Mouse (Mus musculus) intestine, embryonic 15.5 days (tissue): Measurements from ENCODE around the gene Fgf2. TPM values are rescaled to one million over a fixed set of nuclear protein-coding genes. Genes with fewer than 3 reads are reported as not detected.

Experiments
- ATAC-seq: fragments of 200-750 bp; cut with Nextera tagmentation; 2 replicates; pipeline ENCODE4 v1.8.0; 2017; ENCODE audit warnings: moderate TSS enrichment, moderate library complexity
- H3K27ac ChIP-seq: fragments of 300-500 bp; sonication (generic); 2 replicates; pipeline ENCODE4 v1.5.1; 2015; ENCODE audit warnings: mild to moderate bottlenecking, inconsistent platforms
- H3K27me3 ChIP-seq: fragments of 300-500 bp; sonication (generic); replicated peaks from 2 replicates; pipeline ENCODE4 v1.6.1; 2015; ENCODE audit warnings: inconsistent platforms
- H3K36me3 ChIP-seq: fragments of 300-500 bp; sonication (generic); 2 replicates; pipeline ENCODE4 v1.6.1; 2015; ENCODE audit warnings: inconsistent platforms
- H3K4me1 ChIP-seq: fragments of 300-500 bp; sonication (generic); replicated peaks from 2 replicates; pipeline ENCODE4 v1.6.1; 2015; ENCODE audit warnings: inconsistent platforms
- H3K4me2 ChIP-seq: fragments of 300-500 bp; sonication (generic); replicated peaks from 2 replicates; pipeline ENCODE4 v1.6.1; 2015; ENCODE audit warnings: mild to moderate bottlenecking, inconsistent platforms
- H3K4me3 ChIP-seq: fragments of 300-500 bp; sonication (generic); replicated peaks from 2 replicates; pipeline ENCODE4 v1.5.1; 2015; ENCODE audit warnings: inconsistent platforms
- H3K9ac ChIP-seq: fragments of 300-500 bp; sonication (generic); 2 replicates; pipeline ENCODE4 v1.6.1; 2015; ENCODE audit warnings: inconsistent platforms
- H3K9me3 ChIP-seq: fragments of 300-500 bp; sonication (generic); 2 replicates; pipeline ENCODE4 v1.6.1; 2016; ENCODE audit warnings: inconsistent platforms
- WGBS: fragments of 180-500 bp; shearing (Covaris S2); methylation state at CpG from one replicate; pipeline ENCODE4 v1.1.7; 2015; 5-methylcytosine and 5-hydroxymethylcytosine counted together
- polyA plus RNA-seq: library from polyadenylated mRNA; unstranded; fragments of >200 nt; fragmentation: Nextera tagmentation; extraction: Ambion mirVana; gene quantifications from 2 replicates; pipeline ENCODE4 v1.2.1, GENCODE M21; 2015

Gene Fgf2
- 1.7 and 2.5 TPM in 2 replicates for polyA plus RNA-seq

DNA sequence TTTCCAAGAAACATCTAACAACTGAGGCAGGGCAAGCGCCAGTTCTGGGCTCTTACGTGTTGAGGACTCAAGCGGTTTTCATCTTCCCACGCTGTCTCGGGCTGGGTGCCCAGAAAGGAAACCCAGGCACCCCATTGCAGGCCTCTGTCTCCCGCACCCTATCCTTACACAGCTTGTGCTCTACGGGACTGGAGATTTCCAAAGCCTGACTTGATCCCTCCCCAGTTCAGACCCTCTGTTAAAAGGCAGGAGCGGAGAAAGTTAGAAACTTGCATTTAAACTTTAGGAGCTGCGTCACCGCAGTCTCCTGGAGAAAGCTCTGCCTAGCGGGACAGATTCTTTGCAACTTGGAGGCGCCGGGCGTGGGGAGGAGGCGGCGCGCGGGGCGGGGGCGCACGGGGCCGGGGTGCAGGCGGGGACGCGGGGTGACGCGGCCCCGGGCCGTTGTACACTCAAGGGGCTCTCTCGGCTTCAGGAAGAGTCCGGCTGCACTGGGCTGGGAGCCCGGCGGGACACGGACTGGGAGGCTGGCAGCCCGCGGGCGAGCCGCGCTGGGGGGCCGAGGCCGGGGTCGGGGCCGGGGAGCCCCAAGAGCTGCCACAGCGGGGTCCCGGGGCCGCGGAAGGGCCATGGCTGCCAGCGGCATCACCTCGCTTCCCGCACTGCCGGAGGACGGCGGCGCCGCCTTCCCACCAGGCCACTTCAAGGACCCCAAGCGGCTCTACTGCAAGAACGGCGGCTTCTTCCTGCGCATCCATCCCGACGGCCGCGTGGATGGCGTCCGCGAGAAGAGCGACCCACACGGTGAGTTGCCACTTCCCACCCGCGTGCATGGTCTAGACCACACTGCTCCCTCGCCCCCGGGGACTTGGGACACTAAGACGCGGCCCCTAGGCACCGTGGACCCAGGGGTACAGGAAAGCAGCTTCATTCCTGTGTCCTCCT is at the start of gene Fgf2:
Fgf2 (plus strand) TSS at position 126 of the 945 bp plus-strand sequence.
- H3K4me1 ChIP-seq, result peaks cover 13% of the 10 kb centered on the region
- H3K27me3 ChIP-seq, result peaks cover 13% of the 10 kb centered on the region
- WGBS, result under 1% methylated on average over 75 of the region's 75 CpGs
- H3K4me3 ChIP-seq, result peak within 1 kb of the TSS; percentile 74
- no peak within 1 kb of the TSS for H3K27ac ChIP-seq
- H3K4me2 ChIP-seq, result peak within 1 kb of the TSS; percentile 99
- H3K36me3 ChIP-seq, result no peaks in the 10 kb centered on the region
- H3K9me3 ChIP-seq, result no peaks in the 10 kb centered on the region
- ATAC-seq, result peak; percentile 73
- peak within 1 kb of the TSS; percentile 73 for H3K9ac ChIP-seq

DNA sequence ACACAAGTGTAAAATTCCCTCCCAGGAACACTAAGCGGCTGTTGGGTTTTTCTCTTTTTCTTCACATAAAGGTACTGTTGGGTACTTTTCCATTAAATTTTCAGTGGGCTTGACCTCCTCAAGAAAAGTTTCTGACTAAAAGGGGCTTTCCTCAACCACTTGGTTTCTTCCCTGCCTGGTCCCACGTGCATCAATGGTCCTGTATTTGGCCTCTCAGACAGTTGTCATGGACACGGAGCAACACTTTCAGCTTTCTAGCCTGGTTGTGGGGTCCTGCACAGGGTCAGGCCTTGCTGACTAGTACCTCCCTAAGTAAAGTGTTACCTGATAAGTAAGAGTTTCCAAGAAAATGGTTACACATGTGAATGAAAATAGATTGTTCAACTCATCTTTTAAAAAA is 48.7 kb upstream of the Fgf2 start:
- ATAC-seq, result no peak
- H3K36me3 ChIP-seq, result no peaks in the 10 kb centered on the region
- no peak overlapping the region for H3K4me3 ChIP-seq
- no peak overlapping the region for H3K9ac ChIP-seq
- H3K27ac ChIP-seq, result no peak overlapping the region
- H3K4me2 ChIP-seq, result no peak overlapping the region
- H3K27me3 ChIP-seq, result no peaks in the 10 kb centered on the region
- no peaks in the 10 kb centered on the region; the same call in 1 of the 2 replicates for H3K4me1 ChIP-seq
- WGBS, result 76% methylated on average over 3 of the region's 3 CpGs
- no peaks in the 10 kb centered on the region for H3K9me3 ChIP-seq

DNA sequence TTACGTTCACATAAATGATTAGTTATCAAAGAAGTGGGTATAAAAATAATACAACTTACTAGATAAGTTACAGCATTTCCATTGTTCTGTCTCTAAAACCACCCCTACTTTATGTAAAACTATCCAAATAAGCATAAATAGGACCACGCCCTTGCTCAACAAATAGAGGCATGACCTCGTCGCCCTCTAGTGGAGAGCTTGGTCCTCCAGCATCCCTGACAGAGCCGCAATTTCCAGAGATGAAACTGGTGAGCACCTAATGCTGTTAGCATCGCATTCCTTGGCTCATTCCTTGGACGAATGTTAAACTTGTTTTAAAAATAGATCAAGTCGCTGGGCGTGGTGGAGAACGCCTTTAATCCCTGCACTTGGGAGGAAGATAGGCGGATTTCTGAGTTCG is 45.5 kb upstream of the Fgf2 start:
- ATAC-seq, result no peak
- Histone ChIP-seq H3K9me3 (no peaks in the 10 kb centered on the region), H3K27ac (no peak overlapping the region), H3K27me3 (no peaks in the 10 kb centered on the region), H3K4me1 (no peaks in the 10 kb centered on the region; the same call in 1 of the 2 replicates), H3K4me2 (no peak overlapping the region), H3K36me3 (no peaks in the 10 kb centered on the region), H3K9ac (no peak overlapping the region), H3K4me3 (no peak overlapping the region)
- 37% methylated on average over 12 of the region's 12 CpGs for WGBS

DNA sequence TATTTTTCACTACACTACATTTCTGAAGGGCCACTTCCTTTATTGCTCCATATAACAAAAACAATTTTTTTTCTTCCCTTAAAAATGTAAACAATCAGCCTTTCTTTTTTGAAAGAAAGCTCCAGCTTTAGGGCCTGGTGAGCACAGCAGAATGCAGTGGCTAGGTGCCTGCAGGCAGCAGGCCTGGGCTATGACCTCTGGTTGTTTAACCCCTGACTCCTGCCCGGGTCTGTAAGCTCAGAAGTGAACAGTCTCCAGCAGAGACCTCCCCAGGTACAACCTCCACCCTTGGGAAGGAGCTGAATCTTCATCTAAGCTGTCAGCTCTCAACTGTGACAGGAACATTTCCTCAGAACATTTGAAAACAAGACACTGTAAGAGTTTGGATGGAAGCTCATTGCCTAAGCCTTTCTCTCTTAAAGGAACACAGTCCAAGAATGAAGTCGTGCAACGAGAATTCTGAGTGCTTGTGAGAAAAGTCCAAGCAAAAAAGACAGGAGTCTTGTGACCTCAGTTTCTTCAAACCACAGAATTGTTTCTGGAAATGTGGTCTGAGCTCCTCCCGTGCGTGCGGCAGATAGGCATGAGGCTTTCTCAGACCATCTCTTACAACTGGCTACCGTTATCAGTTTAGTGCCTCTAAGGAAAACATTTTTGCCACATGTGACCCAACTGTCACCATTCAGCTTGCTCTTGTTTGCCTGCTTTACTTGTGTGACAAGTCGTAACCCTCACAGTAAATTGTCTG is 44.6 kb upstream of the Fgf2 start:
- no peak overlapping the region for H3K4me2 ChIP-seq
- no peak overlapping the region for H3K9ac ChIP-seq

DNA sequence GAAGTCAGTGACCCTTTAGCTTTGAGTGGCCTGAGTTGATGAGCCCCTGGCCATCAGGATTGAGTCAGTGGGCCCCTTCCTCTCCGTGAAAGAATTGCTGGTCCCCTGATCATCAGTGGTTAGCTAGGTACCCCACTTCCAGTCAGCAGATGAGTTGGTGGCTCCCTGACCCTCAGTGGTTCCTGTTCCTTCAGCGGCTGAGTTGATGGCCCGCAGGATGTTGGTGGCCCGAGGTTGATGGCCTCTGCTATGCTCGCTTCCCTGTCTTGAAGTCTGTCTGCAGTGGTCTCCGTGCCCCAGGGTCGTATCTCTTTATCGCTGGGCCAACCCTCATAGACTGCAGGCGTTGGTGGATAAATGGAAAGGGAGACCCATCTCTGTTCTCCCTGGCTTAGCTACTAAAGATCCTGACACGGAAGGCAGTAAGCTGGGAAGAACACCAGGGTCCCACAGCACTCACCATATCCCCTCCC is 36.2 kb upstream of the Fgf2 start:
- Histone ChIP-seq H3K4me3 (peak overlapping the region; percentile 85), H3K9ac (peak overlapping the region; percentile 89), H3K36me3 (no peaks in the 10 kb centered on the region), H3K9me3 (no peaks in the 10 kb centered on the region), H3K27me3 (no peaks in the 10 kb centered on the region), H3K4me2 (peak overlapping the region; percentile 75), H3K4me1 (no peaks in the 10 kb centered on the region), H3K27ac (no peak overlapping the region)
- no peak; the same call in 1 of the 2 replicates for ATAC-seq
- WGBS, result 2% methylated on average over 10 of the region's 10 CpGs

More for the DNA sequence above, 44.6 kb upstream of the Fgf2 start:
- ATAC-seq, result no peak
- H3K9me3 ChIP-seq, result no peaks in the 10 kb centered on the region
- no peaks in the 10 kb centered on the region for H3K36me3 ChIP-seq
- H3K4me1 ChIP-seq, result no peaks in the 10 kb centered on the region; the same call in 1 of the 2 replicates
- no peaks in the 10 kb centered on the region for H3K27me3 ChIP-seq
- no peak overlapping the region for H3K4me3 ChIP-seq
- WGBS, result 58% methylated on average over 8 of the region's 8 CpGs
- H3K27ac ChIP-seq, result no peak overlapping the region

DNA sequence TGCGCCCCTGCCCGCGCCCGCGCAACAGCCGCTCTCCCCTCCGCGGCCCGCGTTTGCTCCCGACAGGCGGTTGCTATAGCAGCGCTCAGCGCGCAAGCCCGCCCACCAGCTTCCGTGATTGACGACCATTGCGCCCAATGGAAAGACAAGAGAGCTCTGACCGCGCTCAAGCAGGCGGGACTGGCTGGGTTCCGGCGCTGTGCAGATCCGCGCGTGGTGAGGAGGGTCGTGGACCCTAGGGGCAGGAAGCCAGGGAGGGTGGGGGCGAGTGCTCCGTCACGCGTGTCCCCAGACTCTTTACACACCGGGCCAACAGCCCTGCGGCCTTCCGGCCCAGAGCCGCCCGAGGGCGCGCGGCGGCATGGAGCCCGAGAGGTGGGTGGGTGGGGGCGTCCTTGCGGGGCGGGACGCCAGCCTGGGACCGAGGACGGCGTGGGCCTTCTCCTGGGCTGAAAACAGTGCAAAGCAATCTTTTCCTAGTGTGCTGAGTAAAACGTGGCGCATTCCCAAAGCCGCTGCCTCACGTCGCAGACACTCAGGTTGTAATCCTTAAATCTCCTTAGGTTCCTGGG is 35.7 kb upstream of the Fgf2 start, which contains the start of the genes Bbs12 and Cetn4:
Bbs12 (plus strand) TSS at position 185 of the 572 bp plus-strand sequence.
Cetn4 (minus strand) TSS at position 339 of the 572 bp plus-strand sequence.
- Histone ChIP-seq H3K27me3 (no peaks in the 10 kb centered on the region), H3K4me2 (peak within 1 kb of the TSS; percentile 75), H3K9me3 (no peaks in the 10 kb centered on the region), H3K36me3 (no peaks in the 10 kb centered on the region), H3K4me1 (no peaks in the 10 kb centered on the region), H3K4me3 (peak within 1 kb of the TSS; percentile 85), H3K9ac (peak within 1 kb of the TSS; percentile 89), H3K27ac (peak within 1 kb of the TSS; percentile 74)
- peak; percentile 100 for ATAC-seq
- under 1% methylated on average over 54 of the region's 54 CpGs for WGBS

DNA sequence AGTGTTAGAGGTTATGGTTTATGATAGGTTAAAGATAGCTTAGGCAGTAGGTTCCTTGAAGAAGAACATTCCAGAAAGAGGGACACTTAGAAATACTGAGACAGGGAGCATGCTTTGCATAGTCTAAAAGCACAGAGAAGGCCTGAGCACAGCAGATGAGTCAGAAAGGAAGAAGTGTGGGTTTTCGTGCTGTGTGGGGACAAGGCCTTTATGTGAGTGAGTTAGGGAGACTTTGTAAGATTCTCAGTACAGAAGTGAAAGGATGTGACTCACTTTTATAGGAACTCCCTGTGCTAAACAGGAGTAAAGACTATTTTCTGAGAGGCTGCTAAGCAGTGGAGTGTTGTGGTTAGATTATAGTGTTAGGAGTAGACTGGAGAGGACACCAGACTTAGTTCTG is 34.8 kb upstream of the Fgf2 start:
- Histone ChIP-seq H3K9ac (no peak overlapping the region), H3K9me3 (no peaks in the 10 kb centered on the region), H3K27ac (no peak overlapping the region), H3K4me2 (peak overlapping the region; percentile 75), H3K27me3 (no peaks in the 10 kb centered on the region), H3K4me1 (no peaks in the 10 kb centered on the region), H3K36me3 (no peaks in the 10 kb centered on the region), H3K4me3 (peak overlapping the region; percentile 85)
- no peak for ATAC-seq
- 28% methylated on average over 1 of the region's 1 CpGs for WGBS

DNA sequence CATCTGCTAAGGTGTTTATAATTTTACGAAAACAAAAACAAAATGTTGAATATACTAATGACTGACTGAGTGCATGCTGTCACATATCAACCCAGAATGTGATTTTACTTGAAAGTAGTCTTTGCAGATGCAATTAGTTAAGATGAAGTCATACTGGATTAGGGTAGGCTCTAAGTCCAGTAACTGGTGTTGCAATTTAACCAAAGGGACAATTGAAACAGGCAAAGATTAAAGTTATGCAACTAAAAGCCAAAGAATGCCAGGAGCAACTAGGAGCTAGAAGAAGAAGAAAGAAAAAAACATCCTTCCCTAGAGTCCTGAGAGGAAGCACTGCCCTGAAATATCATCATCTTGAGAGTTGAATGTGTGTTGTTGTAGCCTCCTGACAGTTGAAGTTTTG is 31.9 kb upstream of the Fgf2 start:
- no peak overlapping the region for H3K4me2 ChIP-seq
- 96% methylated on average over 1 of the region's 1 CpGs for WGBS
- no peaks in the 10 kb centered on the region for H3K4me1 ChIP-seq
- H3K4me3 ChIP-seq, result no peak overlapping the region
- no peaks in the 10 kb centered on the region for H3K9me3 ChIP-seq
- H3K27me3 ChIP-seq, result no peaks in the 10 kb centered on the region
- H3K9ac ChIP-seq, result no peak overlapping the region
- no peak overlapping the region for H3K27ac ChIP-seq
- ATAC-seq, result no peak
- no peaks in the 10 kb centered on the region for H3K36me3 ChIP-seq

DNA sequence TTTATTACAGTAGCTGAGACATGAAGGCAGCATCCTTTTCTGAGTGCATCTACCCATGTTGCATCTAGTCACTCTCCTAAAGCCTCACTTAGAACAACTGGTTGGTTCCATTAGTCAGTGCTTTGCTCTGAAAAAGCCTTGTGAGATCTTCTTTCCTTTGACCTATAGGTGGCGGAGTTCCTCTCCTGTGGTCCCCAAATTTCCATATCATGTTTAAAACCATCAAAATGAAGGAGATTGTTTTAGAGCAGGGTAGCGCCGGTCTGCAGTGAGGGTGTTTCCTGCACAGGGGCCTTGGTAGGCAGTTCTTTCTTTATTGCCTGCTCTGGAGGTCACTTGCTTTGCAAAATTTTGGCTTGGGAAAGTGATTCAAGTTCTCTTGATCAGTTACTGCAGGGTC is 23.8 kb upstream of the Fgf2 start:
- no peaks in the 10 kb centered on the region for H3K9me3 ChIP-seq
- no peaks in the 10 kb centered on the region for H3K36me3 ChIP-seq
- no peak for ATAC-seq
- no peak overlapping the region for H3K4me3 ChIP-seq
- H3K9ac ChIP-seq, result no peak overlapping the region
- no peak overlapping the region for H3K27ac ChIP-seq
- 44% methylated on average over 3 of the region's 3 CpGs for WGBS
- H3K27me3 ChIP-seq, result no peaks in the 10 kb centered on the region
- no peaks in the 10 kb centered on the region for H3K4me1 ChIP-seq
- H3K4me2 ChIP-seq, result no peak overlapping the region

DNA sequence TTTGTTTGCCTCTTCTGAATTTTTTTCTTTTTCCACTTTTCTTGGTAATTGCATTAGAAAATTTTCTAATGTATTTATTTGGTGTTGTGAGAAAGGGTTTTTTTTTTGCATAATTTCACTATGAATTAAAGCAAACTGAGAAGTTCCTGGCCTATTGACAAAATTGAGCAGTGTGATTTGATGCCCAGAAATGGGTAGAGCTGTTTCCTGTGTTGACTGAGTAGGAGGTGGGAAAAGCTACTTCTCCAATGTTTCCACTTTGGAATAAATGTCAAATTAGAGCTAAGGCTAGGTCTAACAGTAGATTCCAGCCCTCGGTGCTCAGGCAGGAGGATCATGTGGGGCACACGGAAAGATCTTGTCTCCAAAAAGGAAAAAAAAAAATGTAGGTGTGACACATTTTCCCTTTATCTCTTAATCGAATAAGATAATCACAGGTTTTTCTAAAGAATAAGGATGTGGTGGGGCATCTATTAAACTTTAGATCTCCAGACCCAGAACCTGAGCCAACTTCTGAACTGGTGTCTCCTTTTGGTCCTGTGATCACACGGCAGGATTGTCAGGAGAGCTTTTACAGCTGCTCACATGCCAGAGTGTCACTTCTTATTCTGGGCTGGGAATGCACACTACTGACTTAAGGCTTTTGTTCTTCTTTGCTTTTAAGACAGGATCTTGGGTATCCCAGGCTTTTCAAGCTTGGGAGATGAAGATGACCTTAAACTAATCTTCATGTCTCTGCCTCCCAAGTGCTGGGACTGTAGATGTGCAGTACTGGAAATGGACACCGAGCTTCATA is 22.6 kb upstream of the Fgf2 start:
- no peaks in the 10 kb centered on the region for H3K4me1 ChIP-seq
- 83% methylated on average over 5 of the region's 5 CpGs for WGBS
- H3K36me3 ChIP-seq, result no peaks in the 10 kb centered on the region
- no peaks in the 10 kb centered on the region for H3K27me3 ChIP-seq
- no peak overlapping the region for H3K9ac ChIP-seq
- no peak overlapping the region for H3K4me2 ChIP-seq
- H3K4me3 ChIP-seq, result no peak overlapping the region
- H3K9me3 ChIP-seq, result no peaks in the 10 kb centered on the region
- ATAC-seq, result no peak
- H3K27ac ChIP-seq, result no peak overlapping the region

DNA sequence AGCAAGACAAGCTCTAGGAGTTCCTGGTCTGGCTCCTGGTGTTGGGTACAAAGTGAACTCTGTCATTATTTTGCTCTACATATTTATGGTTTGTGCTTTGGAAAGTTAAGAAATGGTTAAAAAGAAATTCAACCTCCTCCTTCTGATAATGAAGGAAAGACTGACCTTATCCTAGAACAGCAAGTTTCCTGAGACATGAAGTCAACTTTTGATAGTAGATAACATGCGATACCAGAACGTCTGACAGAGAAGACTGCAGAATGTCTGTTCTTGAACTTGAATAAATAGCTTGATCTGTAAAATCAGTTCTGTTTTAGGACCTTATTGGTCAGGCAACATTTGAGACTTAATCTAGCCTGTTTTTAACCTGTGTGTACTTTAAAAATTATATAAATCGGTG is 21.5 kb upstream of the Fgf2 start:
- 79% methylated on average over 3 of the region's 3 CpGs for WGBS
- no peaks in the 10 kb centered on the region for H3K9me3 ChIP-seq

More for the DNA sequence above, 21.5 kb upstream of the Fgf2 start:
- no peaks in the 10 kb centered on the region for H3K4me1 ChIP-seq
- no peak overlapping the region for H3K4me2 ChIP-seq
- no peak overlapping the region for H3K27ac ChIP-seq
- no peaks in the 10 kb centered on the region for H3K36me3 ChIP-seq
- no peak overlapping the region for H3K9ac ChIP-seq
- ATAC-seq, result no peak
- H3K4me3 ChIP-seq, result no peak overlapping the region
- H3K27me3 ChIP-seq, result no peaks in the 10 kb centered on the region
